Mouse (Mus musculus): ENCODE results near the gene Mmd. TPM values are rescaled to one million over a fixed set of nuclear protein-coding genes. Genes with fewer than 3 reads are reported as not detected.
"Not testable (repeated sequence)": the region's sequence is repeated elsewhere in the genome, so short reads cannot be mapped to it uniquely, and the experiment has no call there.

Mmd gene
- total RNA-seq, 2 experiments from 2014 or later = 35.9 to 38.2 TPM

DNA sequence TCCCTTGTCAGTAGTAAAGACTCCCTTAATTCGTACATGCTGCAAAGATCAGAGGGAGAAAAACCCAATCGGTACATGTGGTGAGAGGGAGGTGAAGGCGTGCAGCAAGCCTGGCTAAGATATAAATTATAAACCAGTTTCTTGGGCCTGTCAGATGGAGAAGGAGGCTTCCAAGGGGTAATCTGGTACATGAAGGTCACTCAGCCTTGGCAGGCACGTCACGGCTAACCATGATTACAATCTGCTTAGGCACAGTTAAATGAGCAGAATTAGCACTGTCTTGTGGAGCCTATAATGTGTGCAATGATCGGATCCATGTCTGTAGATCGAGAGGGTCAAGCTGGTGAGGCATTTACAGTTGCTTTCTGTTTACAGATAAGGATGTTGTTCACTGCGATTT, 26.9 kb downstream of the Mmd start:
- intact Hi-C loops (cut with DNase I) = no loop called here
- DNase-seq = no peak

- no peak for DNase-seq
- intact Hi-C loops (cut with DNase I) = no loop called here
These were observed 27.3 kb downstream of the Mmd start for GRCm38 (mm10) chr11:90276561-90276960.

- no peak for DNase-seq
- intact Hi-C loops (cut with DNase I) = no loop called here
These were observed 30.8 kb downstream of the Mmd start for GRCm38 (mm10) chr11:90280069-90280468.

DNA sequence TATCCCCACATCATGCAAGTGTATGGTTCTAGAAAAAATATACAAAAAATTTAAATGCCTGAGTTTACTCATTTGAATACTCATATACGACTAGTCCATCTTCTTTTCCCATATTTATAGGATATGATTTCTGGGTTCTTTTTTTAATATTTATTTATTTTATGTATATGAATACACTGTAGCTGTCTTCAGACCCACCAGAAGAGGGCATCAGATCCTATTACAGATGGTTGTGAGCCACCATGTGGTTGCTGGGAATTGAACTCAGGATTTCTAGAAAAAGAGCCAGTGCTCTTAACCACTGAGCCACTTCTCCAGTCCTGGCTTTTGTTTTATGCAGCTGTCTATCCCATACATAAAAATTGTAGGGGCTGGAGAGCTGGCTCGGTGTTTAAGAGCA, 32.7 kb downstream of the Mmd start:
- intact Hi-C loops (cut with DNase I); DNase-seq: not testable (repeated sequence)

DNA sequence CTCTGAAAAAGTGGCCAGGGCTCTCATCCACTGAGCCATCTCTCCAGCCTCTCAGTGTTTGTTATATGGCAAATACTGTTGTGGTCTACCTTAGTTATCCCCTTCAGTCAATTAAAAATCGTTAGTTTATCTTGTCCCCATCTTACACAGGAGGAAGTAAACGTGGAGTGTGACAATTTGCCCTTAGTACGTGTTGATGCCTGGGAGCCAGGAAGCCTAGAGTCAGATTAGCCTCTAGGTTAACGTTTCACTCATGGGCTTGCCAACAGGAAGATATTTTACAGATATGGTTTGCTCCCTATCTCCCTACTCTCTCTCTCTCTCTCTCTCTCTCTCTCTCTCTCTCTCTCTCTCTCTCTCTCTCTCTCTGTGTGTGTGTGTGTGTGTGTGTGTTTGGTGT, 33.9 kb downstream of the Mmd start:
- intact Hi-C loops (cut with DNase I) = no loop called here
- DNase-seq = no peak

GRCm38 (mm10) chr11:90283601-90284000, 34.3 kb downstream of the Mmd start:
- DNase-seq = no peak
- intact Hi-C loops (cut with DNase I) = no loop called here

GRCm38 (mm10) chr11:90284079-90284478, 34.8 kb downstream of the Mmd start:
- DNase-seq = no peak
- intact Hi-C loops (cut with DNase I) = no loop called here

GRCm38 (mm10) chr11:90284623-90285022, 35.4 kb downstream of the Mmd start:
- intact Hi-C loops (cut with DNase I) = no loop called here
- no peak for DNase-seq

DNA sequence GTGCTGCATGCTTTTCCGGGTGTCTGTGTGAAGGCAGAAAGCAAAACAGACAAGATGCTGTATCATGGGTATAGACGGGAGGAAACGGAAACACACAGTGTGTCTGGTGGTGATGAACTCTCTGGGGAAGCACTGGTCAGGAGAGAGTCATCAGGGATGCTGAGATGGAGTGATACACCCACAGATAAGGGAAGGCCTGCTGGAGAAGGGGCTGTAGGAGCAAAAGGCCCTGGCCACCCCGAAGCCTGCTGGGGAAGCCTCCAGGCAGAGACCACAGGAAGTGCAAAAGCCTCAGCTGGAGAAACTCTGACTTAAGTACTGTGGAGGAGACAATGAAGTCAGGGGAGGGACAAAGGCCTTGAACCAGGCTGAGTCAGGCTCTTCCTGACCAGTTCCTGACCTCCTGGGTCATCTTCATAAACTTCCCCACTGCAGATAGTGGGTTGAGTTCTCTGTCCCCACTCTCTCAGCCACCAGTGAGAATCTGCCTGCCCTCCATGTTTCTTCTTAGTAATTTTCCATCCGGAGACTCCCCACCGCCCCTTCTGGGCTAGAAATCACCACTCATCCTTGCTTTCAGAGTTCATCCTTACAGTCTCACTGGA, 37.4 kb downstream of the Mmd start:
- no peak for DNase-seq
- intact Hi-C loops (cut with DNase I) = no loop called here

- intact Hi-C loops (cut with DNase I) = no loop called here
- DNase-seq = no peak
These were observed 41.9 kb downstream of the Mmd start for GRCm38 (mm10) chr11:90291156-90291555.

- intact Hi-C loops (cut with DNase I) = no loop called here
- no peak for DNase-seq
These were observed 43.5 kb downstream of the Mmd start for GRCm38 (mm10) chr11:90292766-90293165.

DNA sequence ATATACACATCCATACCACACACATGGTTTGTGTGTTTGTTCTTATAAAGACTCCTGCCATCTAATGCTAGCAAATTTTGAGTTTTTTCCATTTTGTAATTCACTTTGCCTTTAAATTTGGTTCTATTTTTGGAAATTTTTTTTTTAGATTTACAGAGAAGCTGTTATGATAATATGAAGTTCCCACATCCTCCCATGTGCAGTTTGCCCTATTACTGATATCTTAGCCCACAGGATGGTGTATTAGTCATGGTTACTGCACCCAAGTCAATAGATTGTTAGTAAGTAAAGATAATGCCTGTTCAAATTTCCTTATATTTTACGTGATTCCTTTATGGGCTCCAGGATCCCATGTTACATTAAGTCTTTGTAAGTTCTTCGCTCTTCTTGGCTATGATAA, 45.4 kb downstream of the Mmd start:
- intact Hi-C loops (cut with DNase I) = no loop called here
- DNase-seq = no peak

DNA sequence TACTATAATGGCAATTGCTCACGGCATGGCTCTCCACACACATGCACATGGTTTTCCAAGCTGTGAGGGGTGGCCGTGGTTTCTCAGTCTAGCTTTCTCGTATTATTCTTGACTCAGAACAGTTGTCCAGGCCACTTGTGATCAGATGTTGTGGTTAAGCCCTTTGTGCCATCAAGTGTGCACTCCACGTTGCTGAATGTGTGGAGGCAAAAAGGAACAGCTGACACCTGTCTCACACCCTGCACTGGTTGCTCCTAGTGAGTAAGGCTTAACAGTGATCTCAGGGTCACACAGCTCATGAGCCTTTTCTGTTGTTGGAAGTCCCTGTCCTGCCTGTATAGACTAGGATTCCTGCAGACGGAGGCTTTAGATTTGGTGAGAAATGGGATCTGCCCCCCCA, 56.8 kb downstream of the Mmd start:
- intact Hi-C loops (cut with DNase I) = loop anchor here (2.0 kb wide), 2 partner anchors 123 to 309 kb away; no protein-coding TSS in a partner anchor
- no peak for DNase-seq

DNA sequence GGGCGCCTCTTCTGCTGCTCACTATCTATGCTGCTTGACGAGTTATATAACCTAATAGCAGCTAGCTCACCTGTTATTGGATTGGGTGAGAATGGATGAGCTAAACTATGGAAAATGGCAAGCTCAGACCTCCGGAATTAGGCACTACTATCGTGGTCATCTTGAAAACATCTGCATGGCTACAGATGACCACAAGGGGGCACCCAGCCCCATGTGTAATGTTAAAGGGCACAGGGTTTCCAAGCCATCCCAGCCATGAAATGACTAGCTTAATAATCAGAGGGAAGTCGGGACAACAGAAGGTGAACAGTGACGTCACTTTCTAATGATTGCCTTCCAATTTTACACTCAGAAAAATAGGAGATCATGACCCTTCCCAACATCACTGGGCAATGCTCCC, 57.7 kb downstream of the Mmd start:
- peak; percentile 66 to 76 for DNase-seq
- intact Hi-C loops (cut with DNase I) = loop anchor here (2.0 kb wide), 2 partner anchors 124 to 308 kb away; no protein-coding TSS in a partner anchor

- intact Hi-C loops (cut with DNase I) = loop anchor here (10.0 kb wide), 1 partner anchor 200 kb away; no protein-coding TSS in a partner anchor
- no peak for DNase-seq
These were observed 65.3 kb downstream of the Mmd start for GRCm38 (mm10) chr11:90314606-90315005.

- peak; percentile 53 to 70 for DNase-seq
- intact Hi-C loops (cut with DNase I) = loop anchor here (2.0 to 10.0 kb wide), 2 partner anchors 197 to 297 kb away; no protein-coding TSS in a partner anchor
These were observed 68.2 kb downstream of the Mmd start for GRCm38 (mm10) chr11:90317482-90317881.

DNA sequence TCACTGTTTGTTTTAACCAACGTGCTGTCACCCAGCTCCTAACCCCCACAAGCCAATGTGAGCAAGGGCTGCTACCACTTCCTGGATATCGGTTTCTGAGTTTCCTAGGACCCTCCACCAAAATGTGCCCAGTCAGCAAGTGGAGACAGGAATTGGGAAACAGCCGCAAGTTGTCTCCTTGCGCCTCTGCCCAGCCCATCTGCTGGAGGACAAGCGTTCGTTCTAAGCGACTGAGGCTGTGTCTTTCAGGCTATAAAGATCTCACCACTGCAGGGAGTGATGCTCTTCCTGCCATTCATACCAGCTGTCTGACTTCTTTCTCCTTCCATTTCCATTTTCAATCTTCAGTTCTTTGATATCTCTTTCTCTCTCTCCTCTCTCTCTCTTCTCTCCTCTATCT, 71.7 kb downstream of the Mmd start:
- intact Hi-C loops (cut with DNase I) = no loop called here
- DNase-seq = no peak

DNA sequence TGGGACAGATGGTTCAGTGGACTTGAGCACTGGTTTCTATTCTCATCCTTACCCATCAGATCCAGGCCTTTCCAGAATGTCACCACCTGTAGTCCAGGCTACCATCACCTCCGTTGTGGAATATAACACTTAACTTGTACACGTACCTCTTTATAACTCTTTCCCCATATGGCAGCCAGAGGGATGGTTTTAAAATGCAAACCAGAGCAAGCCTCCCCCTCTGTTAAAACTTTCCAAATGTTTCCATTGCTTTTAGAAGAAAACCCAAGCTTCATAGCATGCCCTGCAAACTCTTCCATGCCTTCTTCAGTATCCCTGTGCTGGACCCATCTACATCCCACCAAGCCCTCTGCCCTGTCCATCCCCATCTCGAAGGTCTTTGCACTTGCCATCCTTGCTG, 75.3 kb downstream of the Mmd start:
- no peak for DNase-seq
- intact Hi-C loops (cut with DNase I) = no loop called here

GRCm38 (mm10) chr11:90326146-90326545, 76.9 kb downstream of the Mmd start:
- intact Hi-C loops (cut with DNase I) = no loop called here

GRCm38 (mm10) chr11:90326836-90327235, 77.6 kb downstream of the Mmd start:
- peak; percentile 57 to 74 for DNase-seq

More at GRCm38 (mm10) chr11:90326146-90326545, 76.9 kb downstream of the Mmd start:
- no peak for DNase-seq

More at GRCm38 (mm10) chr11:90326836-90327235, 77.6 kb downstream of the Mmd start:
- intact Hi-C loops (cut with DNase I) = no loop called here

All from heart, postnatal 14 days (tissue).